Mouse (Mus musculus) brain, embryonic 14.5 days (tissue): ENCODE results near the gene Ubr2.

Experiments used
- CTCF ChIP-seq: fragments of 200-500 bp; IDR thresholded peaks from 2 replicates; pipeline ENCODE4 v1.5.1; 2012; ENCODE audit warnings: inconsistent platforms, mild to moderate bottlenecking, moderate library complexity, borderline replicate concordance; ENCODE audit not compliant: insufficient read depth, insufficient read length; ENCODE audit errors: extremely low read depth
- POLR2A ChIP-seq: fragments of 200-500 bp; IDR thresholded peaks from 2 replicates; pipeline ENCODE4 v1.6.1; 2012; ENCODE audit warnings: mild to moderate bottlenecking, inconsistent platforms, borderline replicate concordance; ENCODE audit not compliant: poor library complexity, insufficient read depth, insufficient read length, severe bottlenecking; ENCODE audit errors: extremely low read depth

- TF ChIP-seq CTCF = no peak
- TF ChIP-seq POLR2A = no peak
Measured at GRCm38 (mm10) chr17:46895426-46895825, 114.9 kb downstream of the Ubr2 start.
